Mouse (Mus musculus): ENCODE measurements around the gene Spaca4. TPM values are rescaled to one million over a fixed set of nuclear protein-coding genes. Genes with fewer than 3 reads are reported as not detected.

Spaca4 gene
- polyA plus RNA-seq, 1 experiment from 2014 or later: not detected

GRCm38 (mm10) chr7:45712022-45712757 lies 13.4 kb downstream of the Spaca4 start:
- Histone ChIP-seq H3K4me3 (ENCODE audit: low read depth, low read length) (no peak overlapping the region), H3K27ac (ENCODE audit: low read depth, low read length) (no peak overlapping the region), H3K4me1 (replicated peaks; ENCODE audit: control insufficient read depth, insufficient read depth, low read length) (peaks cover 36% of the 10 kb centered on the region), H3K4me2 (replicated peaks; ENCODE audit: low read depth, low read length) (no peak overlapping the region), H3K27me3 (ENCODE audit: control insufficient read depth, insufficient read depth, low read length) (no peaks in the 10 kb centered on the region), H3K9ac (ENCODE audit: low read depth, low read length) (no peak overlapping the region), H3K9me3 (ENCODE audit: control insufficient read depth, low read length) (no peaks in the 10 kb centered on the region), H3K36me3 (ENCODE audit: control insufficient read depth, insufficient read depth, low read length) (peaks cover 13% of the 10 kb centered on the region)
- WGBS: 91% methylated on average over 20 of the region's 21 CpGs
- DNase-seq (ENCODE audit: low spot score) (no peak), ATAC-seq (ENCODE audit: low FRiP score) (no peak)

- H3K9ac ChIP-seq (ENCODE audit: low read depth, low read length): no peak overlapping the region
- H3K4me3 ChIP-seq (ENCODE audit: low read depth, low read length): no peak overlapping the region
- no peaks in the 10 kb centered on the region for H3K27me3 ChIP-seq (ENCODE audit: control insufficient read depth, insufficient read depth, low read length)
- H3K4me1 ChIP-seq (replicated peaks; ENCODE audit: control insufficient read depth, insufficient read depth, low read length): peaks cover 36% of the 10 kb centered on the region
- WGBS: 89% methylated on average over 24 of the region's 24 CpGs
- no peak overlapping the region for H3K4me2 ChIP-seq (replicated peaks; ENCODE audit: low read depth, low read length)
- peaks cover 13% of the 10 kb centered on the region for H3K36me3 ChIP-seq (ENCODE audit: control insufficient read depth, insufficient read depth, low read length)
- ATAC-seq (ENCODE audit: low FRiP score): no peak
- H3K9me3 ChIP-seq (ENCODE audit: control insufficient read depth, low read length): no peaks in the 10 kb centered on the region
- no peak for DNase-seq (ENCODE audit: low spot score)
- no peak overlapping the region for H3K27ac ChIP-seq (ENCODE audit: low read depth, low read length)
Measured at GRCm38 (mm10) chr7:45711316-45712021, 14.1 kb downstream of the Spaca4 start.

- H3K27ac ChIP-seq (ENCODE audit: low read depth, low read length): no peak overlapping the region
- DNase-seq (ENCODE audit: low spot score): no peak
- WGBS: 93% methylated on average over 20 of the region's 20 CpGs
Measured at GRCm38 (mm10) chr7:45710477-45711191, 15.0 kb downstream of the Spaca4 start.

GRCm38 (mm10) chr7:45709677-45710355 lies 15.8 kb downstream of the Spaca4 start:
- peak overlapping the region; percentile 31; the same call in 1 of the 2 replicates for H3K27ac ChIP-seq (ENCODE audit: low read depth, low read length)
- H3K4me3 ChIP-seq (ENCODE audit: low read depth, low read length): no peak overlapping the region
- peaks cover 37% of the 10 kb centered on the region for H3K4me1 ChIP-seq (replicated peaks; ENCODE audit: control insufficient read depth, insufficient read depth, low read length)
- 64% methylated on average over 14 of the region's 14 CpGs for WGBS
- H3K36me3 ChIP-seq (ENCODE audit: control insufficient read depth, insufficient read depth, low read length): peaks cover 13% of the 10 kb centered on the region
- DNase-seq (ENCODE audit: low spot score) (no peak), ATAC-seq (ENCODE audit: low FRiP score) (no peak)
- H3K9me3 ChIP-seq (ENCODE audit: control insufficient read depth, low read length): no peaks in the 10 kb centered on the region
- H3K4me2 ChIP-seq (replicated peaks; ENCODE audit: low read depth, low read length): no peak overlapping the region
- no peaks in the 10 kb centered on the region for H3K27me3 ChIP-seq (ENCODE audit: control insufficient read depth, insufficient read depth, low read length)
- no peak overlapping the region; the same call in 1 of the 2 replicates for H3K9ac ChIP-seq (ENCODE audit: low read depth, low read length)

More at GRCm38 (mm10) chr7:45710477-45711191, 15.0 kb downstream of the Spaca4 start:
- peaks cover 35% of the 10 kb centered on the region for H3K4me1 ChIP-seq (replicated peaks; ENCODE audit: control insufficient read depth, insufficient read depth, low read length)
- H3K9ac ChIP-seq (ENCODE audit: low read depth, low read length): no peak overlapping the region
- peaks cover 13% of the 10 kb centered on the region for H3K36me3 ChIP-seq (ENCODE audit: control insufficient read depth, insufficient read depth, low read length)
- no peak for ATAC-seq (ENCODE audit: low FRiP score)
- H3K4me2 ChIP-seq (replicated peaks; ENCODE audit: low read depth, low read length): no peak overlapping the region
- no peaks in the 10 kb centered on the region for H3K27me3 ChIP-seq (ENCODE audit: control insufficient read depth, insufficient read depth, low read length)
- H3K9me3 ChIP-seq (ENCODE audit: control insufficient read depth, low read length): no peaks in the 10 kb centered on the region
- no peak overlapping the region for H3K4me3 ChIP-seq (ENCODE audit: low read depth, low read length)

- no peaks in the 10 kb centered on the region for H3K27me3 ChIP-seq (ENCODE audit: control insufficient read depth, insufficient read depth, low read length)
- H3K36me3 ChIP-seq (ENCODE audit: control insufficient read depth, insufficient read depth, low read length): peaks cover 13% of the 10 kb centered on the region
- no peak overlapping the region; the same call in 1 of the 2 replicates for H3K9ac ChIP-seq (ENCODE audit: low read depth, low read length)
- H3K4me2 ChIP-seq (replicated peaks; ENCODE audit: low read depth, low read length): 0 out of 2 replicates have a peak overlapping the region, but pooled peaks have one; percentile 0
- peaks cover 37% of the 10 kb centered on the region for H3K4me1 ChIP-seq (replicated peaks; ENCODE audit: control insufficient read depth, insufficient read depth, low read length)
- ATAC-seq (ENCODE audit: low FRiP score) (no peak), DNase-seq (ENCODE audit: low spot score) (peak; percentile 70)
- no peaks in the 10 kb centered on the region for H3K9me3 ChIP-seq (ENCODE audit: control insufficient read depth, low read length)
- no peak overlapping the region for H3K27ac ChIP-seq (ENCODE audit: low read depth, low read length)
- H3K4me3 ChIP-seq (ENCODE audit: low read depth, low read length): no peak overlapping the region
- WGBS: 39% methylated on average over 6 of the region's 6 CpGs
Measured at GRCm38 (mm10) chr7:45709036-45709435, 16.6 kb downstream of the Spaca4 start.

- Histone ChIP-seq H3K27ac (ENCODE audit: low read depth, low read length) (no peak overlapping the region), H3K27me3 (ENCODE audit: control insufficient read depth, insufficient read depth, low read length) (no peaks in the 10 kb centered on the region), H3K4me1 (replicated peaks; ENCODE audit: control insufficient read depth, insufficient read depth, low read length) (peaks cover 41% of the 10 kb centered on the region), H3K36me3 (ENCODE audit: control insufficient read depth, insufficient read depth, low read length) (peaks cover 13% of the 10 kb centered on the region), H3K4me3 (ENCODE audit: low read depth, low read length) (no peak overlapping the region), H3K4me2 (replicated peaks; ENCODE audit: low read depth, low read length) (peak overlapping the region; percentile 95), H3K9ac (ENCODE audit: low read depth, low read length) (no peak overlapping the region), H3K9me3 (ENCODE audit: control insufficient read depth, low read length) (no peaks in the 10 kb centered on the region)
- no peak for ATAC-seq (ENCODE audit: low FRiP score)
- no peak for DNase-seq (ENCODE audit: low spot score)
- 54% methylated on average over 13 of the region's 13 CpGs for WGBS
Measured at GRCm38 (mm10) chr7:45708221-45708761, 17.3 kb downstream of the Spaca4 start.

- no peaks in the 10 kb centered on the region for H3K9me3 ChIP-seq (ENCODE audit: control insufficient read depth, low read length)
- ATAC-seq (ENCODE audit: low FRiP score): no peak
- peaks cover 8% of the 10 kb centered on the region for H3K36me3 ChIP-seq (ENCODE audit: control insufficient read depth, insufficient read depth, low read length)
- peak; percentile 89 for DNase-seq (ENCODE audit: low spot score)
- under 1% methylated on average over 27 of the region's 27 CpGs for WGBS
- H3K4me1 ChIP-seq (replicated peaks; ENCODE audit: control insufficient read depth, insufficient read depth, low read length): peaks cover 41% of the 10 kb centered on the region
- H3K9ac ChIP-seq (ENCODE audit: low read depth, low read length): no peak overlapping the region
- H3K27me3 ChIP-seq (ENCODE audit: control insufficient read depth, insufficient read depth, low read length): no peaks in the 10 kb centered on the region
- H3K4me3 ChIP-seq (ENCODE audit: low read depth, low read length): peak overlapping the region; percentile 54; the same call in 1 of the 2 replicates
- H3K4me2 ChIP-seq (replicated peaks; ENCODE audit: low read depth, low read length): peak overlapping the region; percentile 95
- no peak overlapping the region for H3K27ac ChIP-seq (ENCODE audit: low read depth, low read length)
Measured at GRCm38 (mm10) chr7:45707375-45707967, 18.1 kb downstream of the Spaca4 start.

All from hindbrain, embryonic 11.5 days (tissue).